Mouse (Mus musculus): ENCODE measurements around the gene Rab44. TPM values are rescaled to one million over a fixed set of nuclear protein-coding genes. Genes with fewer than 3 reads are reported as not detected.

Rab44 gene
- polyA plus RNA-seq, 1 experiment from 2014 or later: 0.08 TPM

- Histone ChIP-seq H3K27me3 (ENCODE audit: control insufficient read depth, insufficient read depth, low read depth, low read length) (no peaks in the 10 kb centered on the region), H3K9me3 (replicated peaks; ENCODE audit: control insufficient read depth, low read length, poor library complexity, severe bottlenecking) (no peaks in the 10 kb centered on the region), H3K9ac (ENCODE audit: low read depth, low read length) (0 out of 2 replicates have a peak overlapping the region, but pooled peaks have one; percentile 1), H3K36me3 (ENCODE audit: control insufficient read depth, insufficient read depth, low read length) (no peaks in the 10 kb centered on the region), H3K4me1 (ENCODE audit: control insufficient read depth, insufficient read depth, low read length) (peaks cover 18% of the 10 kb centered on the region), H3K27ac (ENCODE audit: low read length) (peak overlapping the region; percentile 75), H3K4me2 (ENCODE audit: low read length) (no peak overlapping the region), H3K4me3 (ENCODE audit: low read depth, low read length) (no peak overlapping the region)
- ATAC-seq: no peak
- 40% methylated on average over 8 of the region's 8 CpGs for WGBS
Observed at GRCm38 (mm10) chr17:29165967-29166578, 52.1 kb downstream of the Rab44 start.

DNA sequence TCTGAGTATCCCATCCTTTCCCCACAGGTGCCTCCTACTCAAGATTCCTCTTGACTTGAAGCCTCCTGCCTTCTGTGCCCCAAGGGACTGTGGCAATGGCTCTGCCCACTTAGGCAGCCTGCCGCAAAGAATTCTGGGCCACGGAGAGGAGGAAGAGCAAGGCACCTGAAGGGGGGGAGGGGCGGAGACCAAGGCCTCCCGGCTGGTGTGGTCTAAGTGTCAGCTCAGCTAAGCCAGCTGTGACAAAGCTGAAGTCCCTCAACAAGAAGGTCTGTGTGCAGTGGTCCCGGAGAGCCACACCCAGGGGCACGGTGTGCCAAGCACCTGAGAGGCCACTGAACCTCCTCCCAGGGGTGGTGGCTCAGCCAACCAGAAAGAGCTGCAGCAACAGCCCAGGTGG lies 53.4 kb downstream of the Rab44 start:
- ATAC-seq: no peak
- Histone ChIP-seq H3K9ac (ENCODE audit: low read depth, low read length) (no peak overlapping the region), H3K27me3 (ENCODE audit: control insufficient read depth, insufficient read depth, low read depth, low read length) (no peaks in the 10 kb centered on the region), H3K4me2 (ENCODE audit: low read length) (no peak overlapping the region), H3K9me3 (replicated peaks; ENCODE audit: control insufficient read depth, low read length, poor library complexity, severe bottlenecking) (no peaks in the 10 kb centered on the region), H3K4me1 (ENCODE audit: control insufficient read depth, insufficient read depth, low read length) (peaks cover 18% of the 10 kb centered on the region), H3K27ac (ENCODE audit: low read length) (no peak overlapping the region), H3K36me3 (ENCODE audit: control insufficient read depth, insufficient read depth, low read length) (no peaks in the 10 kb centered on the region), H3K4me3 (ENCODE audit: low read depth, low read length) (no peak overlapping the region)
- 60% methylated on average over 6 of the region's 6 CpGs for WGBS

GRCm38 (mm10) chr17:29168438-29168837 lies 54.5 kb downstream of the Rab44 start:
- ATAC-seq: no peak
- Histone ChIP-seq H3K4me3 (ENCODE audit: low read depth, low read length) (no peak overlapping the region), H3K27ac (ENCODE audit: low read length) (no peak overlapping the region), H3K36me3 (ENCODE audit: control insufficient read depth, insufficient read depth, low read length) (no peaks in the 10 kb centered on the region), H3K9me3 (replicated peaks; ENCODE audit: control insufficient read depth, low read length, poor library complexity, severe bottlenecking) (no peaks in the 10 kb centered on the region), H3K4me1 (ENCODE audit: control insufficient read depth, insufficient read depth, low read length) (peaks cover 18% of the 10 kb centered on the region), H3K4me2 (ENCODE audit: low read length) (no peak overlapping the region), H3K9ac (ENCODE audit: low read depth, low read length) (no peak overlapping the region), H3K27me3 (ENCODE audit: control insufficient read depth, insufficient read depth, low read depth, low read length) (no peaks in the 10 kb centered on the region)
- 89% methylated on average over 4 of the region's 4 CpGs for WGBS

- ATAC-seq: no peak
- Histone ChIP-seq H3K4me2 (ENCODE audit: low read length) (no peak overlapping the region), H3K4me1 (ENCODE audit: control insufficient read depth, insufficient read depth, low read length) (peaks cover 18% of the 10 kb centered on the region), H3K9ac (ENCODE audit: low read depth, low read length) (no peak overlapping the region), H3K36me3 (ENCODE audit: control insufficient read depth, insufficient read depth, low read length) (no peaks in the 10 kb centered on the region), H3K27me3 (ENCODE audit: control insufficient read depth, insufficient read depth, low read depth, low read length) (no peaks in the 10 kb centered on the region), H3K4me3 (ENCODE audit: low read depth, low read length) (no peak overlapping the region), H3K9me3 (replicated peaks; ENCODE audit: control insufficient read depth, low read length, poor library complexity, severe bottlenecking) (no peaks in the 10 kb centered on the region), H3K27ac (ENCODE audit: low read length) (no peak overlapping the region)
- 77% methylated on average over 12 of the region's 12 CpGs for WGBS
Observed at GRCm38 (mm10) chr17:29168996-29169601, 55.2 kb downstream of the Rab44 start.

GRCm38 (mm10) chr17:29170431-29171000 lies 56.6 kb downstream of the Rab44 start:
- Histone ChIP-seq H3K27ac (ENCODE audit: low read length) (no peak overlapping the region), H3K4me3 (ENCODE audit: low read depth, low read length) (no peak overlapping the region), H3K4me2 (ENCODE audit: low read length) (no peak overlapping the region), H3K9ac (ENCODE audit: low read depth, low read length) (no peak overlapping the region), H3K36me3 (ENCODE audit: control insufficient read depth, insufficient read depth, low read length) (no peaks in the 10 kb centered on the region), H3K4me1 (ENCODE audit: control insufficient read depth, insufficient read depth, low read length) (peaks cover 7% of the 10 kb centered on the region), H3K27me3 (ENCODE audit: control insufficient read depth, insufficient read depth, low read depth, low read length) (no peaks in the 10 kb centered on the region), H3K9me3 (replicated peaks; ENCODE audit: control insufficient read depth, low read length, poor library complexity, severe bottlenecking) (no peaks in the 10 kb centered on the region)
- ATAC-seq: no peak
- WGBS: 81% methylated on average over 14 of the region's 14 CpGs

DNA sequence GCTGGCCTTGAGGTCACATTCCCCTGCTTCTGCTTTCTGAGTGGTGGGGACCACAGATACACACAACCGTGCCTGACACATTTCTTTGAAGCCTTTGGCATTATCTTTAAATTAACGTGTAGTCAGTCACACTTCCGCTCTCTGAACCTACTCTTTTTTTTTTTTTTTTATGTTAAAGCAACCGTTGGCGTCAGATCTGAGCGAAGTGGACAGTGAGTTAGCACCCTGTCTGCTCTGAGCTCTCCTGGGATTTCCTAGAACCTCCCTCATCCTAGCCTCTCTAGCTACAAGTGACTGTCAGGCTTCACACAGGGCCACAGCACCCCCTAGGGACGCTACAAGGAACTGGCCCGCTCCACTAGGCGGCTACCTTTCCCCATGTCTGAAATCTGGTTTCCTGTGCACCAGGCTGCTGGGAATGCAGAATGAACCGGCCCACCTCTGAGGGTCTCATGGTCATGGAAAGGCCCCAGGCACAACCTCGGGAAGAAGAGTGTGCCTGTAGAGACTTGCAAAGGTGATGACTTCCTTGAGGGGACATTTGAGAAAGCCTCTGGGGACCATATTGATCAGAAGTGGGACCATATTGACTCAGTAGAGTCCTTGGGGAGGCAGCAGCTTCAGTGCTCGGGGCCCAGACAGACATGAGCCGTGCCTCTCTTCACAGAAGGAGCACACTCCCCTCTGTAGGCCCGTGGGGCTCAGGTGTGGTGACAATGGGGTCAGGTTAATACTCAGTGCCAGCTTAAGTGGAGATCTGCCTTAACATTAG lies 57.2 kb downstream of the Rab44 start:
- 20% methylated on average over 14 of the region's 14 CpGs for WGBS
- Histone ChIP-seq H3K36me3 (ENCODE audit: control insufficient read depth, insufficient read depth, low read length) (no peaks in the 10 kb centered on the region), H3K4me3 (ENCODE audit: low read depth, low read length) (no peak overlapping the region), H3K4me2 (ENCODE audit: low read length) (no peak overlapping the region), H3K27ac (ENCODE audit: low read length) (no peak overlapping the region), H3K9ac (ENCODE audit: low read depth, low read length) (no peak overlapping the region), H3K27me3 (ENCODE audit: control insufficient read depth, insufficient read depth, low read depth, low read length) (no peaks in the 10 kb centered on the region), H3K9me3 (replicated peaks; ENCODE audit: control insufficient read depth, low read length, poor library complexity, severe bottlenecking) (no peaks in the 10 kb centered on the region), H3K4me1 (ENCODE audit: control insufficient read depth, insufficient read depth, low read length) (peaks cover 6% of the 10 kb centered on the region)
- ATAC-seq: 0 out of 2 replicates have a peak, but pooled peaks have one; percentile 43

DNA sequence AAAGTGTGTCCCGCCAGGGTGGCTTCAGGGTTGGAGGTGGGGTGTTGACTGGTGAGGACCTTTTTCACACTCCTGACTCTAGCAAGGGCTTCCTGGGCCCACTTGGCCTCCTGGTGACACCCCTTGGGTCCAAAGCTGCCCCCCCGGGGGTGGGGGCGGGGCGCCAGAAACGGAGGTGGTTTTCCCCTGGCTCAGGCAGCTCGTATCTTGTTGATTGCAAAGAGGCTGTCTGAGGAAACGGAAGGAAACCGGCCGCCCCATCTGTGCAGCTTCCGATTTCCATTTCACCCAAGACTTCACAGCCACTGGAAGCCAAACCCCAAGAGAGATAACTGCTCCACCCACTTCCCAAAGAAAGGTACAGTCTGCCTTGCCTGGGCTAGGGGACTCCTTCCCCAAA lies 58.1 kb downstream of the Rab44 start:
- no peak overlapping the region for H3K9ac ChIP-seq (ENCODE audit: low read depth, low read length)
- H3K4me3 ChIP-seq (ENCODE audit: low read depth, low read length): no peak overlapping the region
- no peak overlapping the region for H3K4me2 ChIP-seq (ENCODE audit: low read length)
- H3K27me3 ChIP-seq (ENCODE audit: control insufficient read depth, insufficient read depth, low read depth, low read length): no peaks in the 10 kb centered on the region
- H3K27ac ChIP-seq (ENCODE audit: low read length): no peak overlapping the region
- no peak for ATAC-seq
- H3K4me1 ChIP-seq (ENCODE audit: control insufficient read depth, insufficient read depth, low read length): peaks cover 14% of the 10 kb centered on the region
- no peaks in the 10 kb centered on the region for H3K36me3 ChIP-seq (ENCODE audit: control insufficient read depth, insufficient read depth, low read length)
- no peaks in the 10 kb centered on the region for H3K9me3 ChIP-seq (replicated peaks; ENCODE audit: control insufficient read depth, low read length, poor library complexity, severe bottlenecking)
- WGBS: 48% methylated on average over 10 of the region's 10 CpGs

- no peaks in the 10 kb centered on the region for H3K36me3 ChIP-seq (ENCODE audit: control insufficient read depth, insufficient read depth, low read length)
- no peak overlapping the region for H3K4me3 ChIP-seq (ENCODE audit: low read depth, low read length)
- H3K9ac ChIP-seq (ENCODE audit: low read depth, low read length): no peak overlapping the region
- 80% methylated on average over 8 of the region's 8 CpGs for WGBS
- no peak for ATAC-seq
- no peak overlapping the region for H3K4me2 ChIP-seq (ENCODE audit: low read length)
- H3K9me3 ChIP-seq (replicated peaks; ENCODE audit: control insufficient read depth, low read length, poor library complexity, severe bottlenecking): no peaks in the 10 kb centered on the region
- H3K4me1 ChIP-seq (ENCODE audit: control insufficient read depth, insufficient read depth, low read length): peaks cover 17% of the 10 kb centered on the region
- H3K27me3 ChIP-seq (ENCODE audit: control insufficient read depth, insufficient read depth, low read depth, low read length): no peaks in the 10 kb centered on the region
- no peak overlapping the region for H3K27ac ChIP-seq (ENCODE audit: low read length)
Observed at GRCm38 (mm10) chr17:29173165-29173564, 59.2 kb downstream of the Rab44 start.

- WGBS: 58% methylated on average over 3 of the region's 3 CpGs
- no peaks in the 10 kb centered on the region for H3K27me3 ChIP-seq (ENCODE audit: control insufficient read depth, insufficient read depth, low read depth, low read length)
- H3K4me2 ChIP-seq (ENCODE audit: low read length): no peak overlapping the region
- H3K4me1 ChIP-seq (ENCODE audit: control insufficient read depth, insufficient read depth, low read length): peaks cover 17% of the 10 kb centered on the region
- H3K9me3 ChIP-seq (replicated peaks; ENCODE audit: control insufficient read depth, low read length, poor library complexity, severe bottlenecking): no peaks in the 10 kb centered on the region
- no peak for ATAC-seq
- no peak overlapping the region for H3K4me3 ChIP-seq (ENCODE audit: low read depth, low read length)
- no peaks in the 10 kb centered on the region for H3K36me3 ChIP-seq (ENCODE audit: control insufficient read depth, insufficient read depth, low read length)
- H3K27ac ChIP-seq (ENCODE audit: low read length): peak overlapping the region; percentile 65
- H3K9ac ChIP-seq (ENCODE audit: low read depth, low read length): 0 out of 2 replicates have a peak overlapping the region, but pooled peaks have one; percentile 6
Observed at GRCm38 (mm10) chr17:29175693-29176092, 61.7 kb downstream of the Rab44 start.

All from midbrain, embryonic 16.5 days (tissue).